Mouse (Mus musculus): ENCODE measurements at regions not wholly inside any gene's neighbourhood (a gene's known extent, or its start where the extent isn't known, plus 50 kb on each side); places are given as distances from the start of the nearest gene placed in this dataset.

DNA sequence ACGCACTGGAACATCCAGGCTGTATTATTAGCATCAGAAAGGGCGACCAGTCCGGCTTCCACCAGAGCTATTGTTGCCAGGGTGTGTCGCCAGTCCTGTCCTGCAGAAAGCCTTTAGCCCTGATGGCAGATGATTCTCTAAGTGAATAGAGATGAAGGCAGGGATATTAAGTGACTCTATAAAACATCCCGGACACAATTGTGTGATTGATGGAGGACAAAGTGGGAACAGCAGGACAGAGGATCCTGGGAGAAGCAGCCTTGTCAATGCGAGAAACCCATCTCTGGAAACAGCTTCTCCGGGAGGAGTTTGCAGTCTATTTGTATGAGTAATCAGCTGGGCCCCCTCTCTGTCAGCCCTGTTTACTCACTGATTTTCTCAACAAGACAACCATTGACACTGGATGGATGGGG lies 82.1 kb upstream of the Tbca start:
- Histone ChIP-seq H3K4me3 (no peak overlapping the region), H3K36me3 (ENCODE audit: control insufficient read depth, insufficient read depth) (no peaks in the 10 kb centered on the region), H3ac (ENCODE audit: control insufficient read depth, insufficient read length) (no peak overlapping the region), H3K27me3 (ENCODE audit: control insufficient read depth, insufficient read depth, insufficient read length) (peaks cover 62% of the 10 kb centered on the region), H3K79me2 (ENCODE audit: control insufficient read depth, insufficient read depth) (no peaks in the 10 kb centered on the region), H3K4me2 (ENCODE audit: low read depth) (no peak overlapping the region)
- TF ChIP-seq USF1 (IDR thresholded peaks at IDR 0.05; ENCODE audit: low read depth) = no peak

DNA sequence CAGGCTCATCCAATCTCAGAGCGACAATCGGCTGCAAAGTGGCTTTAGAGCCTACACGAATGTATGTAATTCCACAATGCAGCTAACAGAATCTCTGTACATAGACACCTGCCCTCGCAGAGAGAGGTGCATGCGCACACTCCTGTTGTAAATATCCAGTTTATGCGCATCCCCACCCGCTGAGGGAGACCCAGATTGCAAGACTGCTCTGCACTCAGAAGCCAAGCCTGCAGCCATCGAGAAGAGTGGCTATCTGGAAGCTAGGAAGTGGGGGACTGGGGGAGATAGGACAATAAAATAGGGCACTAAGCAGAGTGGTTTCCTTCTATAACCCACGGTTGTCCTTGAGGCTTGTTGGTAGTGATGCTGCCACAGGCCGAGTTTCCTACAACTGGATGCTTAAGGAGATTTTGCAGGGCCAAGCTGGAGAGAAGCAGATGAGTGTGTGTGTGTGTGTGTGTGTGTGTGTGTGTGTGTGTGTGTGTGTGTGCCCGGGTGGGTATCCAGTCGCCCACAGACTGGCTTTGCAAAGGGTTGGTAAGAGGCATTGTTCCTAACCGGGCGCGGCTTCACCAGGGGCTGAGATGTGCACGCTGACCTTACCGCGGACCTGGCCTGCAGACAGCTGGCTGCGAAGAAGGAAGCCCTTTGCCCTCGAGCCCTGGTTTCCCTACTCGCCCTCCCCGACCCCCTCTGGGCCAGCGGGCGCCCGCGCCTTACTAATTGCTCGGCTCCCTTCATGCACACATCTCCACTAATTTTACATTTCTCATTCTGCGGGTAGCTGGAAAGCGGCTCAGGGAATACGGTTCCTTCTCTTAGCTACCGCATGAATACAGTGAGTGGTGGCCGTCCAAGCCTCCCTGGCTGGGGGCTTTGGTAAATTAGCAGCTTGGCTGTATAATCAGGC lies 81.1 kb upstream of the Tbca start:
- Histone ChIP-seq H3ac (ENCODE audit: control insufficient read depth, insufficient read length) (no peak overlapping the region), H3K4me3 (no peak overlapping the region), H3K4me2 (ENCODE audit: low read depth) (no peak overlapping the region), H3K79me2 (ENCODE audit: control insufficient read depth, insufficient read depth) (no peaks in the 10 kb centered on the region), H3K36me3 (ENCODE audit: control insufficient read depth, insufficient read depth) (no peaks in the 10 kb centered on the region), H3K27me3 (ENCODE audit: control insufficient read depth, insufficient read depth, insufficient read length) (peaks cover 53% of the 10 kb centered on the region)
- TF ChIP-seq TCF12 (IDR thresholded peaks at IDR 0.05; ENCODE audit: insufficient read depth, poor library complexity, severe bottlenecking) = no peak
- no peak for TF ChIP-seq USF1 (IDR thresholded peaks at IDR 0.05; ENCODE audit: low read depth)
- TF ChIP-seq REST (IDR thresholded peaks at IDR 0.05; ENCODE audit: insufficient read depth, insufficient read length) = no peak
- no peak for TF ChIP-seq MYOG (IDR thresholded peaks at IDR 0.05; ENCODE audit: control insufficient read depth in 1 of 3, insufficient read depth in 1 of 3, insufficient read length in 2 of 3, low read depth in 2 of 3)
- TF ChIP-seq POLR2AphosphoS2 (IDR thresholded peaks at IDR 0.05; ENCODE audit: insufficient read length, low read depth) = no peak
- TF ChIP-seq E2F4 (IDR thresholded peaks at IDR 0.05; ENCODE audit: insufficient read depth) = no peak
- no peak for TF ChIP-seq MYOD1 (IDR thresholded peaks at IDR 0.05; ENCODE audit: control insufficient read depth in 1 of 3, insufficient read length in 2 of 3, low read depth in 2 of 3)
- no peak for TF ChIP-seq POLR2A (IDR thresholded peaks at IDR 0.05; ENCODE audit: insufficient read length, low read depth)
- no peak for TF ChIP-seq CEBPB (IDR thresholded peaks at IDR 0.05; ENCODE audit: insufficient read depth, poor library complexity, severe bottlenecking)
- no peak for TF ChIP-seq TCF3 (IDR thresholded peaks at IDR 0.05; ENCODE audit: insufficient read length, low read depth)
- no peak for TF ChIP-seq MAX (IDR thresholded peaks at IDR 0.05; ENCODE audit: low read depth)
- TF ChIP-seq SRF (IDR thresholded peaks at IDR 0.05; ENCODE audit: control insufficient read depth, insufficient read length, low read depth) = no peak

DNA sequence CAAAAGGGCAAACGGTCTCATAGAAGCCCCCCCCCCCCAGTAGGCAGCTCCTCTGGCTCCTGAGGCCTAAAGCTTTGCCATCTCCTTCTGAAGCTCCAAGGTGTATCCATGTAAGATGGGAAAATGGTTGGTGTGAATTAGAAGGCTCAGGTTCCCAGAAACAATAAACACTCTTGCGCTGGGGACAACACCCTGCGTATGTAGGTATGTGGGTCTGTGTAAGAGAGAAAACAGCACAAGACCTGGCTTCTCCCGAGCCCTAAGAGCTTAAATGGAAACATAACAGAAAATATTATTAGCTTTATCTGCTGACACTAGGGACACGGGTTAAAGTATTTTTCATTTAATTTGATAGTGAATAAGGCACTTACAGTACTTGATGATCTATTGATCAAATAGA lies 79.9 kb upstream of the Tbca start:
- TF ChIP-seq USF1 (IDR thresholded peaks at IDR 0.05; ENCODE audit: low read depth) (no peak), SRF (IDR thresholded peaks at IDR 0.05; ENCODE audit: control insufficient read depth, insufficient read length, low read depth) (no peak), CEBPB (IDR thresholded peaks at IDR 0.05; ENCODE audit: insufficient read depth, poor library complexity, severe bottlenecking) (no peak), TCF3 (IDR thresholded peaks at IDR 0.05; ENCODE audit: insufficient read length, low read depth) (no peak), MAX (IDR thresholded peaks at IDR 0.05; ENCODE audit: low read depth) (no peak), E2F4 (IDR thresholded peaks at IDR 0.05; ENCODE audit: insufficient read depth) (no peak), MYOD1 (IDR thresholded peaks at IDR 0.05; ENCODE audit: control insufficient read depth in 1 of 3, insufficient read length in 2 of 3, low read depth in 2 of 3) (no peak), POLR2AphosphoS2 (IDR thresholded peaks at IDR 0.05; ENCODE audit: insufficient read length, low read depth) (no peak), TCF12 (IDR thresholded peaks at IDR 0.05; ENCODE audit: insufficient read depth, poor library complexity, severe bottlenecking) (no peak), MYOG (IDR thresholded peaks at IDR 0.05; ENCODE audit: control insufficient read depth in 1 of 3, insufficient read depth in 1 of 3, insufficient read length in 2 of 3, low read depth in 2 of 3) (no peak), POLR2A (IDR thresholded peaks at IDR 0.05; ENCODE audit: insufficient read length, low read depth) (no peak), REST (IDR thresholded peaks at IDR 0.05; ENCODE audit: insufficient read depth, insufficient read length) (no peak)
- Histone ChIP-seq H3K27me3 (ENCODE audit: control insufficient read depth, insufficient read depth, insufficient read length) (peaks cover 45% of the 10 kb centered on the region), H3K4me3 (no peak overlapping the region)

DNA sequence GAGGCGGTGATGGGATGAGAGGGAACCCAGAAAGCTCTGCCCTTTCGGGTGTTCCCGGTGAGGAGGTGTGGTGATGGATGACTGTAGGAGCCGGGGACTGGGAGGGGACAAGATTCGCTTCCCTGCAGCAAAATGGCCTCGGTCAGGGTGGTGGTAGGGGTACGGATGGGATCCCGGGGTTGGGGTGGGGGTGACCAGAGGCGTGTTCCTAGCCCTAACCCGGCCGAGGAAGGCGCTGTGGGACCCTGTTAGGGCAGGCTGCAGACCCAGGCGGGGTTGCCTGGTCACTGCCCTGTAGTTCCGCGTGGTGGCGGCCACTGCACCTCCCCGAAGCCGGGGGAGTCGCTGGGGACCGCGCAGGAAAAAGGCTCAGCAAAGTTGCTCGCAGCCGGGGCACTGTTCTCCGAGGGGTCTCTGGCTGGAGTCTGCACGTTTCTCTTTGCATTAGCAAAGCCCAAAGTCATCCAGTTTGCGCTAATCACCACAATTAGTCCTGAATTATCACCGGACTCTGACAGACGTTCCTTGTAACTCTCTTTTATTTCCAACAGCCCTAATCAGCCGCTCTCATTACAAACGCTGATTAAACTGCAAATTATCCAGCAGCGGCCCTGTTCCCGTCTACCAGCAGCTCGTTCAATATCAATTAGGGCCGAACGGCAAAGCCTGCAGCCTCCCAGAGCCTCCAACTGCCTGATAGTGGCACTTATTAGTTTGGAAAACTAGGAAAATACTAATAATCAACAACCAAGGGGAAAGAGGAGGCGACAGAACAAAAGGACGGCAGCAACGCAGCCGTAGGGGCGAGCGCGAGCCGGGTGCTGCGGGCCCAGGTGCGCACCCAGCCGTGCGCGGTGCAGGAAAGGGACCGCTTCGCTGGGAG lies 78.8 kb upstream of the Tbca start:
- no peaks in the 10 kb centered on the region for H3K36me3 ChIP-seq (ENCODE audit: control insufficient read depth, insufficient read depth)
- H3K27me3 ChIP-seq (ENCODE audit: control insufficient read depth, insufficient read depth, insufficient read length) = peaks cover 49% of the 10 kb centered on the region
- no peak overlapping the region for H3ac ChIP-seq (ENCODE audit: control insufficient read depth, insufficient read length)
- no peak overlapping the region for H3K4me3 ChIP-seq
- H3K79me2 ChIP-seq (ENCODE audit: control insufficient read depth, insufficient read depth) = no peaks in the 10 kb centered on the region
- H3K4me2 ChIP-seq (ENCODE audit: low read depth) = no peak overlapping the region
- TF ChIP-seq CEBPB (IDR thresholded peaks at IDR 0.05; ENCODE audit: insufficient read depth, poor library complexity, severe bottlenecking) = no peak
- no peak for TF ChIP-seq E2F4 (IDR thresholded peaks at IDR 0.05; ENCODE audit: insufficient read depth)
- no peak for TF ChIP-seq TCF3 (IDR thresholded peaks at IDR 0.05; ENCODE audit: insufficient read length, low read depth)
- TF ChIP-seq SRF (IDR thresholded peaks at IDR 0.05; ENCODE audit: control insufficient read depth, insufficient read length, low read depth) = no peak

More for the DNA sequence above, 79.9 kb upstream of the Tbca start:
- Histone ChIP-seq H3ac (ENCODE audit: control insufficient read depth, insufficient read length) (no peak overlapping the region), H3K36me3 (ENCODE audit: control insufficient read depth, insufficient read depth) (no peaks in the 10 kb centered on the region), H3K79me2 (ENCODE audit: control insufficient read depth, insufficient read depth) (no peaks in the 10 kb centered on the region), H3K4me2 (ENCODE audit: low read depth) (no peak overlapping the region)

Data from myocyte (in vitro differentiated cells).